Mouse (Mus musculus): ENCODE results near the gene Celf1. TPM values are rescaled to one million over a fixed set of nuclear protein-coding genes. Genes with fewer than 3 reads are reported as not detected.
A peak's percentile ranks its signal among the peaks of the same experiment; 100 is the strongest.

Gene Celf1
- polyA plus RNA-seq, 1 experiment = 19.8 TPM

DNA sequence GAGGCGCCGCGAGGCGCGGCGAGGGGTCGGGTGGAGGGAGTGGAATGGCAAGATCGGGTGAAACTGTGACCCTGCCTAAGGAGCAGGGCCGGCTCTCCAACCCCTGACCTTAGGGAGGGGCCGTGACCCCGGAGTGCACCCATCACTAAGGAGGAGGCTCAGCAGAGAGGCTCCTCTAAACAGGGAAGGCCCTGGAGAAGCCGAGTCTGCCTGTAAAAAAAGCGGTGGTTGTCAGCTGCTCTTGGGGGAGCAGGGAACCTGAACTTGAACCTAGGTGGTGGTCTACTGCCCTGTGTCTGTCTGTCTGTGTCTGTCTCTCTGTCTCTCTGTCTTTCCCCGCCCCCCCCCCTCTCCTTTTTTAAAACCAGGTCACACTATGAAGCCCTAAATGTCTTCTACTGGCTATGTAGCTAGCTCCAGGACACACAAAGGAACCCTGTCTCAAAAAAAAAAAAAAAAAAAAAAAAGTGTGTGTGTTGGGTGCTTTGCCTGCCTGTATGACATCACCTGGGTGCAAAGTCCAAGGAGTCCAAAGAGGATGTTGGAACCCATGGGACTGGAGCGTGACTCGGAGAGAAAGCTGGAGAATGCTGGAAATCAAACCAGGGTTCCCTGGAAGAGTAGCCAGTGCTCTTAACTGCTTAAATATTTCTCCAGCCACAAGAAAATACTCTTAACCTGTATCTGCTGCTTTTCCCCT is 22.0 kb upstream of the Celf1 start:
- Histone ChIP-seq H3K27ac (ENCODE audit: control insufficient read depth, insufficient read depth, low read depth, low read length) (peak overlapping the region; percentile 96), H3K4me1 (ENCODE audit: control insufficient read depth, insufficient read depth, low read length) (peaks cover 11% of the 10 kb centered on the region), H3K36me3 (ENCODE audit: control insufficient read depth, insufficient read depth, low read length) (no peaks in the 10 kb centered on the region), H3K4me3 (ENCODE audit: control insufficient read depth, low read depth, low read length) (peak overlapping the region; percentile 92), H3K27me3 (ENCODE audit: control insufficient read depth, insufficient read depth, low read length) (no peaks in the 10 kb centered on the region)
- no peak; the same call in 1 of the 2 replicates for TF ChIP-seq POLR2A (IDR thresholded peaks at IDR 0.05; ENCODE audit: control insufficient read depth, low read depth, low read length)
- TF ChIP-seq CTCF (IDR thresholded peaks at IDR 0.05; ENCODE audit: control insufficient read depth, insufficient read depth, insufficient replicate concordance, low read depth, low read length) = no peak

DNA sequence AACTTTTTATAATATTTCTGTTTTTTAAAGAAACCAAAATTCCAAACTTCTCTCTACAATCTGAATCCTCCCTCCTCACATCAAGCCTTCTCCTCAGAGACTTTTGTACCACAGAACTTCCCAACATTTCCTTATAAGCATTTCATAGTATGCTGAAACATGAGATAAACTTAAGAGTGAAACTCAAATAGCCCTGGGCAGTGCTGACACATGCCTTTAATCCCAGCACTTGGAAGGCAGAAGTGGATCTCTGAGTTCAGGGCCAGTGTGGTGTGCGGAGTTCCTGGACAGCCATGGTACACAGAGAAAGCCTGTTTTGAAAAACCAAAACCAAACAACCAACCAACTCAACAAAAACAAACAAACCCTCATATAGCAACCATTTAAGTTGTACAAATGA is 19.0 kb upstream of the Celf1 start:
- H3K4me1 ChIP-seq (ENCODE audit: control insufficient read depth, insufficient read depth, low read length) = peaks cover 11% of the 10 kb centered on the region
- H3K27me3 ChIP-seq (ENCODE audit: control insufficient read depth, insufficient read depth, low read length) = no peaks in the 10 kb centered on the region
- no peaks in the 10 kb centered on the region for H3K36me3 ChIP-seq (ENCODE audit: control insufficient read depth, insufficient read depth, low read length)
- TF ChIP-seq POLR2A (IDR thresholded peaks at IDR 0.05; ENCODE audit: control insufficient read depth, low read depth, low read length) (no peak), CTCF (IDR thresholded peaks at IDR 0.05; ENCODE audit: control insufficient read depth, insufficient read depth, insufficient replicate concordance, low read depth, low read length) (no peak)
- H3K4me3 ChIP-seq (ENCODE audit: control insufficient read depth, low read depth, low read length) = no peak overlapping the region
- H3K27ac ChIP-seq (ENCODE audit: control insufficient read depth, insufficient read depth, low read depth, low read length) = no peak overlapping the region

DNA sequence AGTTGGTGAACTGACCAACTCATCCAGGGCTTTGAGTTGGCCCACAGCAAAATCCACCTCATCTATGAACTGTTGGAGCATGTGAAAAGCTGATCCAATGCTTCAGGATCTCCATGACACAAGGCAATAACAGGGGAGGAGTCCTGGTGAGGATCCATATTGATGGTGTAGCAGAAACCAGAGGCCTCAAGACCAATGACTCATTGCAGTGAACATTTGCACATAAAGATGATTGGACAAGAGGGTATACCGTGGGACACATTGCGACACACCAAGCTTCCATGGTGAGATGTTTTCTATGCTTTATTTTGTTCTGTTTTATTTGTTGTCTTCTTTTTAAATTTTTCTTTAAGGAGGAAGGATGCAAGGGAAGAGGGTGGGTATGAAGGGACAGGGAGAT is 17.5 kb upstream of the Celf1 start:
- Histone ChIP-seq H3K4me1 (ENCODE audit: control insufficient read depth, insufficient read depth, low read length) (peaks cover 8% of the 10 kb centered on the region), H3K4me3 (ENCODE audit: control insufficient read depth, low read depth, low read length) (no peak overlapping the region), H3K36me3 (ENCODE audit: control insufficient read depth, insufficient read depth, low read length) (no peaks in the 10 kb centered on the region), H3K27ac (ENCODE audit: control insufficient read depth, insufficient read depth, low read depth, low read length) (no peak overlapping the region), H3K27me3 (ENCODE audit: control insufficient read depth, insufficient read depth, low read length) (no peaks in the 10 kb centered on the region)
- TF ChIP-seq POLR2A (IDR thresholded peaks at IDR 0.05; ENCODE audit: control insufficient read depth, low read depth, low read length) (no peak), CTCF (IDR thresholded peaks at IDR 0.05; ENCODE audit: control insufficient read depth, insufficient read depth, insufficient replicate concordance, low read depth, low read length) (no peak)

DNA sequence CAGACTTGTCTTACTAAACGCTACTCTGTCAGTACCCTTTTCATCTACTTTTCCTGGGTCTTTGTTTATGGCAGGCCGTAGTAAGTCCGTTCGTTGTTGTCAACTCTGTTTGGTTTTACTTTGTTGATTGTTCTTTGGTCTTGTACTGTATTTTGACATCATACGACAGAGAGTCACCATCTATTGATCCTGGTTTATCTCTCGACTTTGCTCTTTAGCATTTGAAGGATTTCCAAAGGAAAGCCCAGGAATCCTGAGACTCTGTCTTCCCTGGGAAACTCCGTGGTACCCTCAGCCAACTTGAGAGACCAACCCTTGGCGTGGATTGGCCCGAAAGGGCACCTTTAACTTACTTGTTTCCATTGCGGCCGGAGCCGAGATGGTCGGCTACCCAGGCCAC is 11.6 kb upstream of the Celf1 start:
- no peaks in the 10 kb centered on the region for H3K36me3 ChIP-seq (ENCODE audit: control insufficient read depth, insufficient read depth, low read length)
- H3K4me3 ChIP-seq (ENCODE audit: control insufficient read depth, low read depth, low read length) = no peak overlapping the region; the same call in 1 of the 2 replicates
- TF ChIP-seq CTCF (IDR thresholded peaks at IDR 0.05; ENCODE audit: control insufficient read depth, insufficient read depth, insufficient replicate concordance, low read depth, low read length) = no peak
- TF ChIP-seq POLR2A (IDR thresholded peaks at IDR 0.05; ENCODE audit: control insufficient read depth, low read depth, low read length) = no peak
- no peak overlapping the region for H3K27ac ChIP-seq (ENCODE audit: control insufficient read depth, insufficient read depth, low read depth, low read length)
- H3K4me1 ChIP-seq (ENCODE audit: control insufficient read depth, insufficient read depth, low read length) = peaks cover 2% of the 10 kb centered on the region; the same call in 1 of the 2 replicates
- no peaks in the 10 kb centered on the region for H3K27me3 ChIP-seq (ENCODE audit: control insufficient read depth, insufficient read depth, low read length)

DNA sequence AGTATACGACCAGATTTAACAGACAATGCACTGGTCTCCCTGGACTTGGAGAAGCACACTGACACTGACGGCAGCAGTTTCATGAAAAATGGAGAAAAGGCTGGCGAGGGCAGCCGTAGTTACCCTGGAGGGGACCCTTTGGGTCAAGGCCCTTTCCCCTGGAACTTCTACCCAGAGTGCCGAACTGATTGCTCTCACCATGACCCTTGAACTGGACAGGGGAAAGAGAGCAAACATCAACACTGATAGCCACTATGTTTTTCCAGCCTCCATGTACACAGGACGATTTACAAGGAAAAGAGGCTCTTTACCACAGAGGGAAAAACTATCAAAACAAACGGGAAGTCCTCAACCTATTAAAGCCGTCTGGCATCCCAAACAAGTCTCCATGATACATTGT is 8.4 kb upstream of the Celf1 start:
- no peak overlapping the region for H3K4me3 ChIP-seq (ENCODE audit: control insufficient read depth, low read depth, low read length)
- TF ChIP-seq POLR2A (IDR thresholded peaks at IDR 0.05; ENCODE audit: control insufficient read depth, low read depth, low read length) (no peak), CTCF (IDR thresholded peaks at IDR 0.05; ENCODE audit: control insufficient read depth, insufficient read depth, insufficient replicate concordance, low read depth, low read length) (no peak)
- H3K4me1 ChIP-seq (ENCODE audit: control insufficient read depth, insufficient read depth, low read length) = peaks cover 2% of the 10 kb centered on the region; the same call in 1 of the 2 replicates
- no peaks in the 10 kb centered on the region for H3K36me3 ChIP-seq (ENCODE audit: control insufficient read depth, insufficient read depth, low read length)
- H3K27me3 ChIP-seq (ENCODE audit: control insufficient read depth, insufficient read depth, low read length) = no peaks in the 10 kb centered on the region
- H3K27ac ChIP-seq (ENCODE audit: control insufficient read depth, insufficient read depth, low read depth, low read length) = no peak overlapping the region

DNA sequence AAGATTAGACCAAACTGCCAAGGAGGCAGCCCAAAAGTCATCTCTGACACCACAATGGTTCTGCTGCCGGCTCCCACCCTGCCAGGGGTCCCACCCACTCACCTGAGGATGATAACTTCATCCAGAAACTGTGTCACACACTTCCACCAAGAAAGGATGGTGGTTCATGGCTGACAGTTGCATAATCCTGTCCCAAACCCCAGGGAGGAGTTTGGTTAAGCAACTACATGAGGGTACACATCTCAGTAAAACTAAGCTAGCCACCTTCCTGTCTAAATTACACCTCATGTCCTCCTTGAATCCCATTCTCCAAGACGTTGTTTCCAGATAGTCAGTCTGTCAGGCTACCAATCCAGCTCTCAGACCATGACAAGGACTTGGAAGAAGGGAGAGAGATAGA is 7.9 kb upstream of the Celf1 start:
- no peaks in the 10 kb centered on the region for H3K27me3 ChIP-seq (ENCODE audit: control insufficient read depth, insufficient read depth, low read length)
- no peaks in the 10 kb centered on the region for H3K36me3 ChIP-seq (ENCODE audit: control insufficient read depth, insufficient read depth, low read length)
- H3K27ac ChIP-seq (ENCODE audit: control insufficient read depth, insufficient read depth, low read depth, low read length) = no peak overlapping the region
- H3K4me3 ChIP-seq (ENCODE audit: control insufficient read depth, low read depth, low read length) = no peak overlapping the region
- TF ChIP-seq CTCF (IDR thresholded peaks at IDR 0.05; ENCODE audit: control insufficient read depth, insufficient read depth, insufficient replicate concordance, low read depth, low read length) (no peak), POLR2A (IDR thresholded peaks at IDR 0.05; ENCODE audit: control insufficient read depth, low read depth, low read length) (no peak)
- H3K4me1 ChIP-seq (ENCODE audit: control insufficient read depth, insufficient read depth, low read length) = peaks cover 2% of the 10 kb centered on the region; the same call in 1 of the 2 replicates

DNA sequence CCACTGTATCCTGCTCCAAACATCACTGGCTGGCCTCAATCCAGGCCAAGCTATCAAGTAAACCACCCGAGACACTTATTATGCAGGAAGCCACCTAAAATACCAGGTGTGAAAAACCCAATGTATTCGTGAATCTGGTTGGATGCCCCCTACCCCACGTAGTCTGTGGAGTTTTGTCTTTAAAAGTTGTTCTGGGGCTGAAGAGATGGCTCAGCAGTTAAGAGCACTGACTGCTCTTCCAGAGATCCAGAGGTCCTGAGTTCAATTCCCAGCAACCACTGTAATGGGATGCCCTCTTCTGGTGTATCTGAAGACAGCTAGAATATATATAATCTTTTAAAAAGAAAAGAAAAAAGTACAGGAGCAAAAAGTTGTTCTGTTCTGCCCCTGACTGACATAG is 1.8 kb upstream of the Celf1 start:
- no peaks in the 10 kb centered on the region for H3K27me3 ChIP-seq (ENCODE audit: control insufficient read depth, insufficient read depth, low read length)
- H3K4me1 ChIP-seq (ENCODE audit: control insufficient read depth, insufficient read depth, low read length) = peaks cover 4% of the 10 kb centered on the region
- TF ChIP-seq POLR2A (IDR thresholded peaks at IDR 0.05; ENCODE audit: control insufficient read depth, low read depth, low read length) = no peak
- no peak for TF ChIP-seq CTCF (IDR thresholded peaks at IDR 0.05; ENCODE audit: control insufficient read depth, insufficient read depth, insufficient replicate concordance, low read depth, low read length)
- no peak overlapping the region for H3K27ac ChIP-seq (ENCODE audit: control insufficient read depth, insufficient read depth, low read depth, low read length)
- no peak overlapping the region for H3K4me3 ChIP-seq (ENCODE audit: control insufficient read depth, low read depth, low read length)
- H3K36me3 ChIP-seq (ENCODE audit: control insufficient read depth, insufficient read depth, low read length) = no peaks in the 10 kb centered on the region

Data from testis, adult 2 months (tissue).